Mouse (Mus musculus) heart, embryonic 15.5 days (tissue): ENCODE results near the gene Ppp4c. TPM values are rescaled to one million over a fixed set of nuclear protein-coding genes. Genes with fewer than 3 reads are reported as not detected.
A peak's percentile ranks its signal among the peaks of the same experiment; 100 is the strongest.
"Not testable (repeated sequence)": the region's sequence is repeated elsewhere in the genome, so short reads cannot be mapped to it uniquely, and the experiment has no call there.

ENCODE experiments used
- ATAC-seq: fragments of 200-750 bp; cut with Nextera tagmentation; replicated peaks from 2 replicates; pipeline ENCODE4 v1.8.0; 2017; ENCODE audit warnings: low read depth, moderate TSS enrichment; ENCODE audit not compliant: insufficient number of reproducible peaks, insufficient read depth, low FRiP score
- H3K27ac ChIP-seq: fragments of 300-500 bp; sonication (generic); 2 replicates; pipeline ENCODE4 v1.5.1; 2015; ENCODE audit warnings: mild to moderate bottlenecking, inconsistent platforms
- H3K27me3 ChIP-seq: fragments of 300-500 bp; sonication (generic); 2 replicates; pipeline ENCODE4 v1.6.1; 2015; ENCODE audit warnings: inconsistent platforms
- H3K36me3 ChIP-seq: fragments of 300-500 bp; sonication (generic); 2 replicates; pipeline ENCODE4 v1.6.1; 2015; ENCODE audit warnings: mild to moderate bottlenecking, inconsistent platforms
- H3K4me1 ChIP-seq: fragments of 300-500 bp; sonication (generic); replicated peaks from 2 replicates; pipeline ENCODE4 v1.6.1; 2015; ENCODE audit warnings: inconsistent platforms
- H3K4me2 ChIP-seq: fragments of 300-500 bp; sonication (generic); 2 replicates; pipeline ENCODE4 v1.6.1; 2015; ENCODE audit warnings: inconsistent platforms, mild to moderate bottlenecking, moderate library complexity
- H3K4me3 ChIP-seq: fragments of 300-500 bp; sonication (generic); 2 replicates; pipeline ENCODE4 v1.5.1; 2015; ENCODE audit warnings: mild to moderate bottlenecking, inconsistent platforms
- H3K9ac ChIP-seq: fragments of 300-500 bp; sonication (generic); 2 replicates; pipeline ENCODE4 v1.6.1; 2015; ENCODE audit warnings: mild to moderate bottlenecking, inconsistent platforms
- H3K9me3 ChIP-seq: fragments of 300-500 bp; sonication (generic); replicated peaks from 2 replicates; pipeline ENCODE4 v1.6.1; 2016; ENCODE audit warnings: inconsistent platforms
- WGBS: fragments of 180-500 bp; shearing (Covaris S2); methylation state at CpG from one replicate; pipeline ENCODE4 v1.1.7; 2015; ENCODE audit warnings: mixed read lengths; 5-methylcytosine and 5-hydroxymethylcytosine counted together
- polyA plus RNA-seq: library from polyadenylated mRNA; unstranded; fragments of >200 nt; fragmentation: Nextera tagmentation; extraction: Ambion mirVana; gene quantifications from 2 replicates; pipeline ENCODE4 v1.2.1, GENCODE M21; 2015

Ppp4c gene
- polyA plus RNA-seq, 1 experiment from 2014 or later, result 120 TPM

DNA sequence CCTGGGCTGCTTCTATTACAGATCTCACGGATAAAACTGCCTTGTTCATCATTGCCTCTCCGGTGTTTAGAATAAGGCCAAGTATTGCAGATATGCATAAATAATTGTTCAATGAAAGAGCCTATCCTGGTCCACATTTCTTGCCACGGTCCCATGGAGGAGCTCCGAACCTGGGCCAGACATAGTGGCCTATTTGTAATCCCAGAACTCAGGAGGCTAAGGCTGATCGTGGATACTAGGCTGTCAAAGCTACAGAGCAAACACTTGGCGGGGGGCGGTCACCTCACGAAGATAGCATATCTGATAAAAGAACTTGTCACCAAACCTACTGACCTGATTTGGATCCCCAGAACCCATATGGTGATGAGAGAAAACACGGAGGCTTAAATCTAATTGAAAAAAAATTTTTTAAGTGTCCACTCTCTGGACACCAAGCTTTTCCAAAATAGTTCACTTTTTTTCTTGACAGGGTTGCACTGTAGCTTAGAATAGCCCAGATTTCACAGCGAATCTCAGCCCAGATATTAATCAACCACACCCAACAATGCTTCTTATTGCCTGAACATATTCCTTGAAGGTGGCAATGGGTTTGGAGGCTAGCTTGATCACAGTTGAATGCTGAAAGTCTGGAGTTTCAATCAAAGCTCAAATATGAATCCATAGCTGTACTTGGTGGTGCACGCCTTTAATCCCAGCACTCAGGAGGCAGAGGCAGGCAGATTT, 586 bp upstream of the Ppp4c start:
- H3K4me2 ChIP-seq, result peak overlapping the region; percentile 80
- peaks cover 55% of the 10 kb centered on the region for H3K4me1 ChIP-seq
- peak overlapping the region; percentile 29 for H3K9ac ChIP-seq
- H3K4me3 ChIP-seq, result peak overlapping the region; percentile 68
- ATAC-seq, result no peak
- H3K36me3 ChIP-seq, result peaks cover 49% of the 10 kb centered on the region
- peak overlapping the region; percentile 97 for H3K27ac ChIP-seq
- H3K27me3 ChIP-seq, result no peaks in the 10 kb centered on the region
- 18% methylated on average over 11 of the region's 11 CpGs for WGBS
- H3K9me3 ChIP-seq, result no peaks in the 10 kb centered on the region

- H3K36me3 ChIP-seq, result peaks cover 59% of the 10 kb centered on the region
- H3K27ac ChIP-seq, result no peak overlapping the region
- no peak for ATAC-seq
- no peak overlapping the region for H3K4me2 ChIP-seq
- H3K9ac ChIP-seq, result no peak overlapping the region
- H3K9me3 ChIP-seq, result no peaks in the 10 kb centered on the region
- H3K4me1 ChIP-seq, result peaks cover 17% of the 10 kb centered on the region
- H3K27me3 ChIP-seq, result no peaks in the 10 kb centered on the region
- no peak overlapping the region for H3K4me3 ChIP-seq
- 85% methylated on average over 4 of the region's 4 CpGs for WGBS
Observed at GRCm38 (mm10) chr7:126789141-126789540, 3.2 kb downstream of the Ppp4c start.

GRCm38 (mm10) chr7:126786142-126786541, 6.2 kb downstream of the Ppp4c start:
- Histone ChIP-seq H3K9ac (no peak overlapping the region), H3K36me3 (peaks cover 59% of the 10 kb centered on the region), H3K4me2 (no peak overlapping the region), H3K9me3 (no peaks in the 10 kb centered on the region), H3K27ac (no peak overlapping the region), H3K4me3 (no peak overlapping the region), H3K27me3 (no peaks in the 10 kb centered on the region), H3K4me1 (peaks cover 14% of the 10 kb centered on the region)
- 88% methylated on average over 14 of the region's 14 CpGs for WGBS
- no peak for ATAC-seq

GRCm38 (mm10) chr7:126785056-126785455, 7.2 kb downstream of the Ppp4c start:
- Histone ChIP-seq H3K4me1 (peaks cover 15% of the 10 kb centered on the region), H3K9me3 (no peaks in the 10 kb centered on the region), H3K36me3 (peaks cover 57% of the 10 kb centered on the region), H3K27me3 (no peaks in the 10 kb centered on the region), H3K9ac (no peak overlapping the region), H3K4me3 (no peak overlapping the region), H3K4me2 (no peak overlapping the region), H3K27ac (no peak overlapping the region)
- 58% methylated on average over 4 of the region's 4 CpGs for WGBS
- no peak for ATAC-seq

GRCm38 (mm10) chr7:126784469-126784868, 7.8 kb downstream of the Ppp4c start:
- Histone ChIP-seq H3K4me1 (peaks cover 21% of the 10 kb centered on the region), H3K4me2 (no peak overlapping the region), H3K27me3 (no peaks in the 10 kb centered on the region), H3K9ac (no peak overlapping the region), H3K9me3 (no peaks in the 10 kb centered on the region), H3K4me3 (no peak overlapping the region), H3K36me3 (peaks cover 52% of the 10 kb centered on the region), H3K27ac (no peak overlapping the region)
- 80% methylated on average over 7 of the region's 7 CpGs for WGBS
- ATAC-seq, result no peak

- no peak overlapping the region for H3K4me3 ChIP-seq
- H3K27ac ChIP-seq, result no peak overlapping the region
- ATAC-seq, result no peak
- no peaks in the 10 kb centered on the region for H3K27me3 ChIP-seq
- peaks cover 26% of the 10 kb centered on the region for H3K4me1 ChIP-seq
- peaks cover 36% of the 10 kb centered on the region for H3K36me3 ChIP-seq
- H3K9ac ChIP-seq, result no peak overlapping the region
- H3K9me3 ChIP-seq, result no peaks in the 10 kb centered on the region
- WGBS, result 78% methylated on average over 13 of the region's 13 CpGs
- H3K4me2 ChIP-seq, result no peak overlapping the region
Observed at GRCm38 (mm10) chr7:126782693-126783092, 9.6 kb downstream of the Ppp4c start.

GRCm38 (mm10) chr7:126781661-126782370, 10.5 kb downstream of the Ppp4c start:
- H3K4me3 ChIP-seq, result peak overlapping the region; percentile 52; the same call in 1 of the 2 replicates
- no peak for ATAC-seq
- H3K4me2 ChIP-seq, result peak overlapping the region; percentile 91

DNA sequence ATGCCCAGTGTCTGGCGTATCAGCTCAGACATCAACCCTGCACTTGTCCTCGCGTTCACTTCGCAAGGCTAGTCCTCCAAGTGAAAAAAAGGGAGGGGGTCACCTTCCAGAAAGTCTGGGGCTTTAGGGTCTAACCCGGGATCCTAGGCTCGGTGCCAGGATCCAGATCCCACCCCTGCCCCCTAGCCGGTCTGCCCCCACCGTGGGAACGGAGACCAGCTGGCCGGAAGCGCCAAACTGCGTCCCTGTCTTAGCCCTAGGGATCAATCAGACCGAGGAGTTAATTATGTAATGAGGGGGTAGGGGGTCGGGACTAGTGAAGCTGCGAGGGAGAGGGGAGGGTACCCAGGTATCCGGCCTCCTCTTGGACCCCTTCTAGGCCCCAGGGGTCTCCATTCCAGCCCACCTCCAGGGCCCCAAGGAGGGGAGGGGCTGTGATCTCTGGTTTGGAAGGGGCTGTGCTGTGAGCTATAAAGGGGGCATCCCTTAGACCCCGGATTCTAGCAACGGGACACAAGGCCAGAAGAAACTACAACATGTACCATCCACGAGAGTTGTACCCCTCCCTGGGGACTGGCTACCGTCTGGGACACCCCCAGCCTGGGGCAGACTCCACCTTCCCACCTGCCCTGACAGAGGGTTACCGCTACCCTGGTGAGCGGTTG, 11.2 kb downstream of the Ppp4c start, which contains the start of gene Tbx6:
Tbx6 (plus strand) TSS at position 513 of the 665 bp plus-strand sequence.
- peak within 1 kb of the TSS; percentile 52 for H3K4me3 ChIP-seq
- peak within 1 kb of the TSS; percentile 58 for H3K9ac ChIP-seq
- no peaks in the 10 kb centered on the region for H3K9me3 ChIP-seq
- no peak for ATAC-seq
- H3K36me3 ChIP-seq, result peaks cover 20% of the 10 kb centered on the region
- no peaks in the 10 kb centered on the region for H3K27me3 ChIP-seq
- H3K4me2 ChIP-seq, result peak within 1 kb of the TSS; percentile 91
- WGBS, result 6% methylated on average over 22 of the region's 22 CpGs
- peaks cover 40% of the 10 kb centered on the region for H3K4me1 ChIP-seq
- H3K27ac ChIP-seq, result peak within 1 kb of the TSS; percentile 38; the same call in 1 of the 2 replicates

More at GRCm38 (mm10) chr7:126781661-126782370, 10.5 kb downstream of the Ppp4c start:
- Histone ChIP-seq H3K36me3 (peaks cover 27% of the 10 kb centered on the region), H3K9me3 (no peaks in the 10 kb centered on the region), H3K4me1 (peaks cover 35% of the 10 kb centered on the region), H3K27me3 (no peaks in the 10 kb centered on the region), H3K9ac (peak overlapping the region; percentile 58), H3K27ac (no peak overlapping the region)
- 39% methylated on average over 11 of the region's 11 CpGs for WGBS

DNA sequence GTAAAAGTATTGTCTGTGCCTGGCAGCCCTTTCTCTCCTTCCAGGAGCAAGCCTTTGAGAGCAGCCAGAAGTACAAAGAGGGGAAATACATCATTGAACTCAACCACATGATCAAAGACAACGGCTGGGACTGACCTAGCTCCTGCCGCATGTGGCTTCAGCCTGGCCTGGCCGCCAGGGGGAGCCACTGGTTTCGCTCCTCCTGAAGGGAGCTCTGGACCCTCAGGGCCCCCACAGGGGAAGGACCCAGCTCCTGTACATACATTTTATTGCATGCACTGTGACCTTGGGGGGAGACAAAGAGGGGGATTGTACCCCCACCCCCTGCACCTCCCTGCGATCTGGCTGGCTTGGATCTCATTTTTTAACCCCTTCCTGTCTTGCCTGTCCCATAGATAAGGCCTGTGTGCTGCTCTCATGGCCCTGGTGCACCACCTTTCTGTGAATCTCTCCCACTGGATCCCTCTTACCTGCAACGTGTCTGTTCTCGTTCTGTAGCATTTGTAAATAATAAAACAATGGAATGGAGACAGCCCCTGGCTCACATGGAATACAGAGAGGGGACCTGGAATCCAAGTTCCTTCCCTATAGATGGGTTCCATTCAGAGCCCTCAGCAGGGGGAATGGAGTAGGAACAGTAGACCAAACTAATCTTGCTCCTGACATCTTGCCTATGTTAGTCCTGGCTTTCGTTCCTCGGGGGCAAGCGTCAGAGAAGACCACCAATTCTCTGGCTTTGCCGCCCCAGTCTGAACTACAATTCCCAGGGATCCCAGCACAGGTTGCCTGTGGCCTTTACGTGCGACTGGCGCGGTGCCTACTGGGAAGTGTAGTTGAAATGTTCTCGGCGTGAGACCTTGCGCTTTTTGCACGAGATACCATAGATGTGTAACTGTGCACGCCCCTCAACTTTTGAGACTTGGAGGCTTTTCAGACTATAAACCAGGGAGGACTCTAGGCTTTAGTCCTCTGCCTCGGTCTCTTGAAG, 12.0 kb downstream of the Ppp4c start:
- peak; percentile 44; the same call in 1 of the 2 replicates for ATAC-seq

GRCm38 (mm10) chr7:126779101-126779500, 13.2 kb downstream of the Ppp4c start:
- not testable (repeated sequence) for H3K4me2 ChIP-seq, H3K27me3 ChIP-seq, H3K9me3 ChIP-seq, H3K4me3 ChIP-seq, H3K27ac ChIP-seq, H3K36me3 ChIP-seq, H3K9ac ChIP-seq, ATAC-seq
- 83% methylated on average over 7 of the region's 7 CpGs for WGBS
- peaks cover 48% of the 10 kb centered on the region for H3K4me1 ChIP-seq

More for the DNA sequence above, 12.0 kb downstream of the Ppp4c start:
- peak overlapping the region; percentile 91 for H3K4me2 ChIP-seq
- H3K4me3 ChIP-seq, result peak overlapping the region; percentile 52
- H3K36me3 ChIP-seq, result peaks cover 12% of the 10 kb centered on the region
- H3K4me1 ChIP-seq, result peaks cover 48% of the 10 kb centered on the region
- 2% methylated on average over 21 of the region's 21 CpGs for WGBS
- no peaks in the 10 kb centered on the region for H3K27me3 ChIP-seq
- H3K27ac ChIP-seq, result peak overlapping the region; percentile 38
- peak overlapping the region; percentile 58 for H3K9ac ChIP-seq
- H3K9me3 ChIP-seq, result no peaks in the 10 kb centered on the region
